Mouse (Mus musculus): Measurements from ENCODE around the gene Wfdc8. TPM values are rescaled to one million over a fixed set of nuclear protein-coding genes. Genes with fewer than 3 reads are reported as not detected.

Wfdc8 gene
- total RNA-seq, 1 experiment from 2014 or later, result not detected

GRCm38 (mm10) chr2:164563339-164564038 lies 49.9 kb downstream of the Wfdc8 start:
- ATAC-seq (replicated peaks; ENCODE audit: low read depth, poor library complexity, severe bottlenecking), result peak; percentile 65

- no peak for ATAC-seq (replicated peaks; ENCODE audit: low read depth, poor library complexity, severe bottlenecking)
Measured at GRCm38 (mm10) chr2:164562391-164563188, 50.8 kb downstream of the Wfdc8 start, which contains the start of gene Wfdc2. Wfdc2 (plus strand) TSS chr2:164562413.

- no peak for ATAC-seq (replicated peaks; ENCODE audit: low read depth, poor library complexity, severe bottlenecking)
Measured at GRCm38 (mm10) chr2:164560106-164560505, 53.3 kb downstream of the Wfdc8 start.

GRCm38 (mm10) chr2:164558991-164559645 lies 54.3 kb downstream of the Wfdc8 start:
- ATAC-seq (replicated peaks; ENCODE audit: low read depth, poor library complexity, severe bottlenecking), result peak; percentile 39

- no peak for ATAC-seq (replicated peaks; ENCODE audit: low read depth, poor library complexity, severe bottlenecking)
Measured at GRCm38 (mm10) chr2:164558426-164558825, 55.0 kb downstream of the Wfdc8 start.

- ATAC-seq (replicated peaks; ENCODE audit: low read depth, poor library complexity, severe bottlenecking), result no peak
Measured at GRCm38 (mm10) chr2:164551502-164551901, 61.9 kb downstream of the Wfdc8 start.

GRCm38 (mm10) chr2:164550895-164551269 lies 62.5 kb downstream of the Wfdc8 start:
- no peak for ATAC-seq (replicated peaks; ENCODE audit: low read depth, poor library complexity, severe bottlenecking)

GRCm38 (mm10) chr2:164549963-164550894 lies 63.2 kb downstream of the Wfdc8 start:
- no peak for ATAC-seq (replicated peaks; ENCODE audit: low read depth, poor library complexity, severe bottlenecking)

GRCm38 (mm10) chr2:164549338-164549737 lies 64.1 kb downstream of the Wfdc8 start:
- no peak for ATAC-seq (replicated peaks; ENCODE audit: low read depth, poor library complexity, severe bottlenecking)

Other genes with a start within 250 kb of the Wfdc8 start
- gene Slpi, start 224.5 kb downstream of the Wfdc8 start, total RNA-seq (2017), result 10.1 and 10.4 TPM in 2 replicates
- gene Rbpjl, start 210.5 kb downstream of the Wfdc8 start, total RNA-seq (2017), result not detected in 2 replicates
- gene Matn4, start 208.5 kb downstream of the Wfdc8 start, total RNA-seq (2017), result not detected in 2 replicates
- gene Sdc4, start 169.7 kb downstream of the Wfdc8 start, total RNA-seq (2017), result 0.05 TPM in 1 of 2 replicates, not detected in the other
- 8.9 and 13.4 TPM in 2 replicates for gene Sys1, start 156.7 kb downstream of the Wfdc8 start, total RNA-seq (2017)
- 0.46 TPM in 1 of 2 replicates, not detected in the other for gene Gm20458, start 152.7 kb downstream of the Wfdc8 start, total RNA-seq (2017)
- not detected in 2 replicates for gene Trp53tg5, start 139.9 kb downstream of the Wfdc8 start, total RNA-seq (2017)
- 0.18 TPM in 1 of 2 replicates, not detected in the other for gene Dbndd2, start 127.5 kb downstream of the Wfdc8 start, total RNA-seq (2017)
- 30.6 and 33.2 TPM in 2 replicates for gene Pigt, start 116.1 kb downstream of the Wfdc8 start, total RNA-seq (2017)
- not detected in 2 replicates for gene Wfdc2, start 51.2 kb downstream of the Wfdc8 start, total RNA-seq (2017)
- not detected in 2 replicates for gene Spint3, start 40.2 kb downstream of the Wfdc8 start, total RNA-seq (2017)
- not detected in 2 replicates for gene Wfdc6a, start 28.2 kb downstream of the Wfdc8 start, total RNA-seq (2017)
- gene Eppin, start 20.0 kb downstream of the Wfdc8 start, total RNA-seq (2017), result not detected in 2 replicates
- not detected in 2 replicates for gene Wfdc6b, start 104 bp downstream of the Wfdc8 start, total RNA-seq (2017)
- gene Wfdc16, start 25.2 kb upstream of the Wfdc8 start, total RNA-seq (2017), result not detected in 2 replicates
- gene Wfdc10, start 42.4 kb upstream of the Wfdc8 start, total RNA-seq (2017), result not detected in 2 replicates
- not detected in 2 replicates for gene Wfdc9, start 43.0 kb upstream of the Wfdc8 start, total RNA-seq (2017)
- not detected in 2 replicates for gene Wfdc11, start 60.5 kb upstream of the Wfdc8 start, total RNA-seq (2017)
- gene Wfdc13, start 71.5 kb upstream of the Wfdc8 start, total RNA-seq (2017), result not detected in 2 replicates
- not detected in 2 replicates for gene Spint4, start 84.9 kb upstream of the Wfdc8 start, total RNA-seq (2017)
- not detected in 2 replicates for gene Spint5, start 101.7 kb upstream of the Wfdc8 start, total RNA-seq (2017)
- 1.1 TPM in 1 of 2 replicates, not detected in the other for gene Wfdc3, start 132.3 kb upstream of the Wfdc8 start, total RNA-seq (2017)
- gene Dnttip1, start 132.4 kb upstream of the Wfdc8 start, total RNA-seq (2017), result 26.7 and 29.6 TPM in 2 replicates
- gene Ube2c, start 156.3 kb upstream of the Wfdc8 start, total RNA-seq (2017), result 153 and 159 TPM in 2 replicates
- gene Tnnc2, start 166.3 kb upstream of the Wfdc8 start, total RNA-seq (2017), result not detected in 2 replicates
- 0.23 TPM in 1 of 2 replicates, not detected in the other for gene Snx21, start 172.2 kb upstream of the Wfdc8 start, total RNA-seq (2017)
- 14.0 and 14.8 TPM in 2 replicates for gene Acot8, start 191.3 kb upstream of the Wfdc8 start, total RNA-seq (2017)
- gene Zswim3, start 191.5 kb upstream of the Wfdc8 start, total RNA-seq (2017), result 3.0 and 3.7 TPM in 2 replicates
- gene Zswim1, start 209.1 kb upstream of the Wfdc8 start, total RNA-seq (2017), result 3.5 and 5.4 TPM in 2 replicates
- not detected in 2 replicates for gene Spata25, start 214.9 kb upstream of the Wfdc8 start, total RNA-seq (2017)
- gene Ctsa, start 219.2 kb upstream of the Wfdc8 start, total RNA-seq (2017), result 44.4 and 51.1 TPM in 2 replicates
- gene Neurl2, start 219.8 kb upstream of the Wfdc8 start, total RNA-seq (2017), result 0.55 and 0.87 TPM in 2 replicates
- not detected in 2 replicates for gene Pltp, start 244.1 kb upstream of the Wfdc8 start, total RNA-seq (2017)